Mouse (Mus musculus): ENCODE data around the gene Tuba1b.
A peak's percentile ranks its signal among the peaks of the same experiment; 100 is the strongest.
"Not testable (repeated sequence)": the region's sequence is repeated elsewhere in the genome, so short reads cannot be mapped to it uniquely, and the experiment has no call there.

Tuba1b gene

GRCm38 (mm10) chr15:98934217-98934839, at the start of gene Tuba1b:
Gene Tuba1b, minus strand, starts transcription at chr15:98934565.
- peak; percentile 83 to 89 for DNase-seq (ENCODE audit: low spot score in 2 of 2)

- DNase-seq (ENCODE audit: low spot score in 2 of 2) = no peak
These were observed 49.2 kb upstream of the Tuba1b start for GRCm38 (mm10) chr15:98983431-98984081.

GRCm38 (mm10) chr15:98982100-98982499, 47.7 kb upstream of the Tuba1b start:
- no peak for DNase-seq (ENCODE audit: low spot score in 2 of 2)

DNA sequence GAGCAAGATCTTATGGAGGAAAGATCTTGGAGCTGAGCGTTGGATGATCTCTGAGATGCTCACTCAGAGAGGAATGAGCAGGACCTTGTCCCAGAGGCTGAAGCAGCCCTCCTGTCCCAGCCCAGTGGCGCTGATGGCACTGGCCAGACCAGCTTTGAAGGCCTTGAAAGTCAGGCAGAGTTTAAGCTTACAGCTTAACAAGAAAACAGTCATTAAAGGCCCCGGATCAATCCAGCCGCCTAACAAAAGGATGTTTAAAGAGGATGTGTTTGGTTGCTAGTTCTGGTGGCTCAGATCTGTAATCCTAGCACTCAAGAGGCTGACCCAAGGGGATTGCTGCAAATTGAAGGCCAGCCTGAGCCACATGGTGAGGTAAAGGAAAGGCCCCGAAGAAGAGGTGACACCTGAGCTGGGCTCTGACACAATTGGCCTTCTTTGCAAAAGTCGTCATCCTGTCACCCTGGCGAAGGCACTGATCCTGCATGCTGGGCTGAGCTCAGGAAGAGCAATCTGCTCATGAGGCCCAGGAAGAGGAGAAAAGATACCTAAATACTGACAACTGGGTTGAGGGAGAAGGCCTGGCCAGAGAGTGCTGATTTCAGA, 45.7 kb upstream of the Tuba1b start:
- DNase-seq (ENCODE audit: low spot score in 2 of 2) = no peak

GRCm38 (mm10) chr15:98978409-98979172, 44.2 kb upstream of the Tuba1b start:
- no peak for DNase-seq (ENCODE audit: low spot score in 2 of 2)

DNA sequence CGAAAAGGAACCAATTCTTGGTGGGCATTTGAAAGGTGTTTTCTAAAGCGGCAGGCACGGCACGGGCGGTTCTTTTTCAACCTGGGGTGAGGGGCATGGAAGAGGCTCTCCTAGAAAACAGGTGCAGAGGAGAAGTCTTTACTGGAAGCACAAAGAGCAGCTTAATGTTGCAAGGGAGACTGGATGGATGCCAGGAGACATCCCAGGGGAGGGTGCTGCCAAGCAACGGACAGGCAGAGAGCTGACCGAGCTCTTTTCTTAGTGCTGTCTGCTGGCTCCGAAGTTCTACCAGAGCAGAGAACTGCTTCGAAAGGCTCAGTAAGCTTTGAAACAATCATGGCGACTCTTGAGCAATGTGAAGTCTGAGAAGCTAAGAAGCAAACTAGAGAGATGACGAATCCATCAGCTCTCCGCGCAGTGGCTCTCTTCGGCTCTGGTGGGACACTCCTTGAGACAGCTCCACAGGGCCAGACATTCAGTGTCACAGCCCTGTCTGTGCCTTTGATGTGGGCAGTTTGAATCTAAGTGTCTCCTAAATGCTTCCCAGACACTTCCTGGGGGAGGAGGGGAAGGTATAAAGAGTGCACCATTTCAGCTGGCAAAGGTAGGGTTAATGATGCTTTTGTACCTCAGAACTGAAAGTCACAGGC, 43.5 kb upstream of the Tuba1b start:
- DNase-seq (ENCODE audit: low spot score in 2 of 2) = peak in 1 of 2 experiments; percentile 62

GRCm38 (mm10) chr15:98976763-98977758, 42.7 kb upstream of the Tuba1b start:
- no peak for DNase-seq (ENCODE audit: low spot score in 2 of 2)

- DNase-seq (ENCODE audit: low spot score in 2 of 2) = no peak
These were observed 38.8 kb upstream of the Tuba1b start for GRCm38 (mm10) chr15:98973015-98973614.

DNA sequence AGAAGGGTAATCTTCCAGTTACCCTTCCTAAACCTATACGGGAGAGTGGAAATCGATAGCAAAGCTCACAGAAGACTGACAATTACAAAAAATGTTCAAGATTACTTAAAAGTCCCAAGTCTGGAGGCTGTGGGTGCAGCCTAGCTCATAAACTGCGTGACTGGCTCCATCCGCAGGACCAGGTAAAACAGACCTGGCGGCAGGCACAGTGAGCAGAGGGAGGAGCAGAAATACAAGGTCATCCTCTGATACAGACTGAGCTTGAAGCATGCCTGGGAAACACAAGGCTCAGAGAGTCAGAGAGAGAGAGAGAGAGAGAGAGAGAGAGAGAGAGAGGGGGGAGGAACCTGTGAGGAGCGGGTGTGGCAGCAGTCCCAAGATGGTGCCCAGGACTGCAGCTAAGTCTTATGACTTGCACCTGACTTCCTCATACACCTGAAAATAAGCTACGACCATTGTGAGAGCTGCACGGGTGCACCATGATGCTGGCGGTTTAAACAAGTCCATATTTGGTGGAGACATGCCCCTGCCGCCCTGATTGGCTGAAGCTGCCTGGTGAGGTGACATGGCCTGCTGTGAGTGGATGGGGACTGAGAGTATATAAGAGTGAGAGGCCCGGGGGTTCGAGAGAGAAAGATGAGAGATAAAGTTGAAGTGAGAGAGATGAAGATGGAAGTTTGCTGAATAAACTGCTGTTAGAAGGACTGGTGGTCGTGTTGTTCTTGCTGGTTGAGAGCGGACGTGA, 37.4 kb upstream of the Tuba1b start:
- not testable (repeated sequence) for DNase-seq (ENCODE audit: low spot score in 2 of 2)

DNA sequence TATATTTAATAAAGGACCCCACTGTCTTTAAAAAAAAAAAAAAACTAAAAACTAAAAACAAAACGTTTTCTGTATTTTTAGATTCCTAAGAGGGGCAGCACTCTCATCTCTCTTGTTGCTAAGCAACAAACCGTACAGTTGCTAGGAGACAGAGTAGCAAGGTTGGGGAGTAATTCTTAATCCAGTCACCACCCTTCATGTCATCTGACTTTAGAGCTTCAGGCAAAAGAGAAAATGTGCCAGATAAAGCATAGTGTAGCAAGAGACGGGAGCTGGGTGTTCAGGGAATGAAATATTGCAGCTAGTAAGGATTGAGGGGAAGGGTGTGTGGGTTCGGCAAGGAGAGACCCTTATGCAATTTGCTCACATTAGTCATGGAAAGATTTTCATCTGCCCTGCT, 36.7 kb upstream of the Tuba1b start:
- DNase-seq (ENCODE audit: low spot score in 2 of 2) = no peak

GRCm38 (mm10) chr15:98969372-98970101, 35.2 kb upstream of the Tuba1b start:
- DNase-seq (ENCODE audit: low spot score in 2 of 2) = no peak

DNA sequence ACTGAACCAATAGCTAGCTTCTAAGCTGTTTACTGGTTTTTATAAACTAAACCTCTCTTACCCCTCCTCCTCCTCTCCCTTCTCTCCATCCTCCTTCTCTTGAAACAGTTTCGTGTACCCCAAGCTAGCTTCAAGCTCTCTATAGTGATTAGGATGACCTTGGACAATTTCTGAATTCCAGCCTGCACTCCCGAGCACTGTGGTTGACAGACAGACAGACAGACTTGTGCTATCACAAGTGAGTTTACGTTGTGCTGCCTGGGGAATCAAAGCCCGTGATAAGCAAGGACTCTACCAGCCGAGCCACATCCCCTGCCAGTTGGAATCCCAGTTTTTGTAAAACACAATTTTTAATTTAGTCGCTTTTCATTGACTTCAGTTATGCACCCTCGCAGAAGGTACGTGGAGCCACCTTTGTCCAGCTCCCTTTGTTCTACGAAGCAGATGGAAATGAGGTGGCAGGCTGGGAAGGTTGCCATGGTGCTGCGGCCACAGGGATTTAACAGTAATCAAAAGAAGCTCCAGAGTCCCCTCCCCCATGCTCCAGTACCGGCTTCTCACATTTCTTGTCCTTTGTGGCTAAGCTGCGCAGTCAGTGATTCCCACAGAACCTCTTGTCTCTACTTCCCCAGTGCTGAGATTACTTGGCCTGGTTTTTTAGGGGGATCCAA, 34.5 kb upstream of the Tuba1b start:
- no peak for DNase-seq (ENCODE audit: low spot score in 2 of 2)

- DNase-seq (ENCODE audit: low spot score in 2 of 2) = no peak
These were observed 25.2 kb upstream of the Tuba1b start for GRCm38 (mm10) chr15:98959531-98959930.

DNA sequence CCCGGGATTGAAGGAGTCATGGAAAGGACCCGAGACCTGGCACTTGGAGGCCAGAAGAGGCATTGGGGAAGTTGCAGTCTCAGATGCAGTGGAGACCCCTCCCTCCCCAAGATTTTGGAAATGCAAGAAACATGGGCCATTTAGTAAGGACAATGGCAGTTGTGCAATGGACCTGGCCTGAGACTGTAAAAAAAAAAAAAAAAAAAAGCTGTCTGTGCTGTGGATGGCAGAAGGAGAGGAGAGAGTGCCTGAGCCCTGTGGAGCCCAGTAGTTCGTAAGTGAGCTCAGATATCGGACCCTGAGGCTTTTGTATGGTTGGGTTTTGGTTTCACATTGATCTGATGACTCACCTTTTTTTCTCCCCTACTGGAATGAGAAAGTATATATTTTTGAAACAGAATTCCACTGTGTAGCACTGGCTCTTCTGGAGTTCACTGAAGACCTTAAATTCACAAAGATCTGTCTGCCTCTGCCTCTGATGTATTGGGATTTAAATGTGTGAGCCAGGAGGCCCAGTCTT, 24.6 kb upstream of the Tuba1b start:
- DNase-seq (ENCODE audit: low spot score in 2 of 2) = no peak

GRCm38 (mm10) chr15:98957475-98957874, 23.1 kb upstream of the Tuba1b start:
- DNase-seq (ENCODE audit: low spot score in 2 of 2) = no peak

- no peak for DNase-seq (ENCODE audit: low spot score in 2 of 2)
These were observed 21.6 kb upstream of the Tuba1b start for GRCm38 (mm10) chr15:98956000-98956399.

DNA sequence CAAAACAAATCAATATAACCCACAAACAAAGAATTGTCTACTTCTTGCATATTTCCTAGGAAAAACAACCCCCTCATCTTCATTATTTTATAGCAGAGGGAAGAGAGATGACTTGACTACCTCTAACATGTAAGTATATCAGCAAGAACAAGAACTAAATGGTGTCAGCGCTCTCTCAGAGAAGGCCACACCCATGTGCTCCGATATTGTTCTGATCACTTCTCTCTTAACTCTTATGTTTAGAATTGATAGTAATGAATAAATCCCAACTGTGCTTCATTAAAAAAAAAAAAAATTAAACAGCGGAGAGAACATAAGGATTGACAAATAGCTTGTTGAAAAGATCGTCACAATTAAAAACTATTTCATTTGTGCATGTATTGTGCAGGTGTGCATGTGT, 21.0 kb upstream of the Tuba1b start:
- DNase-seq (ENCODE audit: low spot score in 2 of 2) = no peak

Data from urinary bladder, adult 18-20 months (tissue).